17 mouse cellular contexts compared by ENCODE assay signal in the genomic region with DNA sequence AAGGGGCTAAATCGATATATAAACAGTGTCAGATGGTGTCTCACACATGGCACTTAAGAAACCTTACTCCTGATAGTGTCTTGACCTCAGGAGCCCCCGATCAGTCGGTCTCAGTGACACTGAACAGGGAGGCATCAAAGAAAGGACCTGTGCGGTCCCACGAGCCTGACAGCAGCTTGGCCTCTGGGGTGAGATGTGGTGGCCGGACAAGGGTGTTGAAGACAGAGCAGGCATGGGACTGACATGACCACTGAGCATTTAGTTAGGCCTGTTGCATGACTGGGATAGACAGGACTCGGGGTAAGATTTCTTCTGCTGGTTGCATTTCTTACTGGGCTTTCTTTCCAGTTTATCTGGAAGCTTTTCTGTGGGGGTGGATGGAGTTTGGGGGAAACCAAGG.
"Had no signal": no experiment of that assay in that cellular context is flagged by ENCODE, and none has a peak within 500 bp of the region (broad histone marks: within the 10 kb centered on the region; RNA-seq: fewer than 3 reads in every experiment).

No protein-coding gene starts in this region.

- H3K4me3 ChIP-seq: megakaryocyte, embryonic 14.5 days; midbrain, embryonic 13.5 days; midbrain, embryonic 15.5 days; neural tube, embryonic 12.5 days had no signal

- H3K9ac ChIP-seq: liver, postnatal 0 days; midbrain, embryonic 13.5 days; midbrain, embryonic 15.5 days; neural tube, embryonic 12.5 days had no signal

- H3K4me2 ChIP-seq: midbrain, embryonic 11.5 days; midbrain, embryonic 13.5 days; midbrain, embryonic 15.5 days; neural tube, embryonic 12.5 days had no signal

- H3K4me1 ChIP-seq: megakaryocyte, embryonic 14.5 days; midbrain, embryonic 13.5 days; midbrain, embryonic 15.5 days; neural tube, embryonic 12.5 days had no signal

- H3K27me3 ChIP-seq: megakaryocyte, embryonic 14.5 days; midbrain, embryonic 13.5 days; midbrain, embryonic 15.5 days; neural tube, embryonic 12.5 days had no signal

- DNase-seq: liver, postnatal 0 days; lung, adult 2 months; lung, postnatal 10 days; retina, postnatal 1 day; right cerebral cortex, adult 18-20 months; right cerebral cortex, postnatal 25 days; right cerebral cortex, postnatal 4 days; spleen, adult 18-20 months; thymus, adult 18-20 months; thymus, postnatal 14 days; thymus, postnatal 36 days had no signal

- H3K27ac ChIP-seq: macrophage; midbrain, embryonic 13.5 days; midbrain, embryonic 15.5 days; neural tube, embryonic 12.5 days had no signal

- ATAC-seq: liver, postnatal 0 days; midbrain, embryonic 13.5 days; midbrain, embryonic 15.5 days had no signal

- H3K36me3 ChIP-seq: midbrain, embryonic 13.5 days; midbrain, embryonic 15.5 days; neural tube, embryonic 12.5 days had no signal

- H3K9me3 ChIP-seq: megakaryocyte, embryonic 14.5 days; midbrain, embryonic 13.5 days; midbrain, embryonic 15.5 days; neural tube, embryonic 12.5 days had no signal
